Mouse (Mus musculus): ENCODE data around the gene Lztr1.
"Not testable (repeated sequence)": the region's sequence is repeated elsewhere in the genome, so short reads cannot be mapped to it uniquely, and the experiment has no call there.

Gene Lztr1

DNA sequence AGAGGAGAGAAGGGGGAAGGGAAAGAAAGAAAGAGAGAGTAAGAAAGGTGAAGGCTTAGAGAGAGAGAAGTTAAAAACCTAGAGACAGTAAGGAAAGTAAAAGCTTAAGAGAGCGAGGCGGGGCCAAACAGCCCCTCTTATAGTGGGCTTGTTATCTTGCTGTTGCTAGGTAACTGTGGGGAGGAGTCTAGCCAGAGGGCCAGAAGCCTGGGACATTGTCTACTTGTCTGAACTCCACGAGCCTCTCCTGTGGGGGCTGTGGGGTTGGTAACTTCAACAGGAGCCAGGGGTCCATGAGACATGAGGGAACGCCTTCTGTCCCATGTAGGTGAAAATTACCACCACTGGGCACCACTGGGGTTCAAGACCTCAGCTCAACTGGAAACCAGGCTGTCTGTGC lies 46.2 kb downstream of the Lztr1 start:
- DNase-seq (ENCODE audit: inconsistent age in 2 of 2, low spot score in 1 of 2), result not testable (repeated sequence)

GRCm38 (mm10) chr16:17556180-17556579 lies 47.7 kb downstream of the Lztr1 start:
- DNase-seq (ENCODE audit: inconsistent age in 2 of 2, low spot score in 1 of 2), result no peak

DNA sequence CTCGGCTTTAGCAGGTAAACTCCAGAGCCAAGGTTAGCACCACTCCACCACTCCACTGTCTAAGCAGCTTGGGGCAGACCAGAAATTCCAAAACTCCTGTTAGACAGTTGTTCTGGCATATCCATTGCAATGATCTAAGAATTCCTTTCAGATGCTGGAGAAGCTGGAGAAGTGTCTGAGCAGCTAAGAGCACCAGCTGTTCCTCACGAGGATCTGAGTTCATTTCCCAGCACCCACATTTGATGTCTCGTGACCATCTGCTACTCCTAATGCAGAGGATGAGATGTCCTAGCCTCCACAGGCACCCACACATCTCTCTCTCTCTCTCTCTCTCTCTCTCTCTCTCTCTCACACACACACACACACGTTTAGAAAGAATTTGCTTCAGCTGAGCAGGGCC lies 48.4 kb downstream of the Lztr1 start:
- no peak for DNase-seq (ENCODE audit: inconsistent age in 2 of 2, low spot score in 1 of 2)

DNA sequence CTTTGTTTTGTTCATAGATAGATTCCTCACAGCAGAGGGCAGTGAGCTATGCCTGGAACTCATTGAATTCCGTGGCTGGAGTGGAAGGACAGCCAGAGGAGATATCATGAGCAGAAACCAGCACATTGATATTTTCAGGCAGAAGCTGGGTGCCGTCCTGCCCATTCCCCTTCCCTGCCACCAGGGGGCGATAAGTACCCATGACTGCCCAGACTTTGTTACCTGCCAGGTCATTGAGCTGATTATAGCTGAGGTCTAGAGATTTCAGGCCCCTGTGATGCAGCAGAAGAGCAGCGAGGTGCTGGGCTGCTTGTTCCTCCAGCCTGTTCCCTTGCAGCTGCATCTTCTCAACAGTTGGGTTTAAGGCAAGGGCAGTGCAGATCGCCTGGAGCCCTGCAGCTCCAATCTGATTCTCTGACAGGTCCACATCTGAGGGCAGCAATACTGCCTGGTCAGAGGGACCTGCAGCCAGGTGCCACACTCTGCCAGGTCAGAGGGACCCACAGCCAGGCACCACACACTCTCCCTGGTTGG lies 49.5 kb downstream of the Lztr1 start:
- DNase-seq (ENCODE audit: inconsistent age in 2 of 2, low spot score in 1 of 2), result peak; percentile 75 to 90

GRCm38 (mm10) chr16:17558811-17559210 lies 50.3 kb downstream of the Lztr1 start:
- no peak for DNase-seq (ENCODE audit: inconsistent age in 2 of 2, low spot score in 1 of 2)

- DNase-seq (ENCODE audit: inconsistent age in 2 of 2, low spot score in 1 of 2), result no peak
Observed at GRCm38 (mm10) chr16:17559396-17560027, 51.0 kb downstream of the Lztr1 start.

- peak; percentile 71 to 78 for DNase-seq (ENCODE audit: inconsistent age in 2 of 2, low spot score in 1 of 2)
Observed at GRCm38 (mm10) chr16:17561128-17561750, 52.8 kb downstream of the Lztr1 start, which contains the start of gene Lrrc74b. Gene Lrrc74b, minus strand, starts transcription at chr16:17561247.

- peak in 1 of 2 experiments; percentile 53 for DNase-seq (ENCODE audit: inconsistent age in 2 of 2, low spot score in 1 of 2)
Observed at GRCm38 (mm10) chr16:17561751-17562208, 53.3 kb downstream of the Lztr1 start, which contains the start of gene P2rx6. Gene P2rx6, plus strand, starts transcription at chr16:17561885.

DNA sequence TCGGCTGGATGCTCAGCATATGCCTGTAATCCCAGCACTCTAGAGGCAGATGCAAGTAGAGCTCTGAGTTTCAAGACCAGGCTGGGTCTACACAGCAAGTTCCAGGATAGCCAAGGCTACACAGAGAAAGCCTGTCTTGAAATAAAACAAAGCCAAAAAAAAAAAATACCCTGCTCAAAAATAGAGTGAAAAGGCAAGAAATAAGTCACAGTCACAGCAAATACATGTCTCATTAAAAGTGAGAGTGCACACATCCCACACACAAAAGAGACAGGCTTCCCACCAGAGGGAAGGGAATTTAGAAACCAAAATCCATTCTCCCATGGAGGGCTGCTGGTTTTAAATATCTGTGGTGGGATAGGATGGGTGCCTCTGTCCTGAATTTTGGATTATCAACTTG lies 55.1 kb downstream of the Lztr1 start:
- DNase-seq (ENCODE audit: inconsistent age in 2 of 2, low spot score in 1 of 2), result no peak

- no peak for DNase-seq (ENCODE audit: inconsistent age in 2 of 2, low spot score in 1 of 2)
Observed at GRCm38 (mm10) chr16:17564221-17564620, 55.7 kb downstream of the Lztr1 start.

GRCm38 (mm10) chr16:17564771-17565170 lies 56.3 kb downstream of the Lztr1 start:
- DNase-seq (ENCODE audit: inconsistent age in 2 of 2, low spot score in 1 of 2), result no peak

- DNase-seq (ENCODE audit: inconsistent age in 2 of 2, low spot score in 1 of 2), result no peak
Observed at GRCm38 (mm10) chr16:17566186-17566585, 57.7 kb downstream of the Lztr1 start.
